In genomic region chr9:123851062-123851712, GRCm38 (mm10) we compare ENCODE assay signal across 8 mouse cellular contexts. TPM values are rescaled to one million over a fixed set of nuclear protein-coding genes. Genes with fewer than 3 reads are reported as not detected.
DNase-seq lines count a peak whose midpoint lies in the region; ATAC-seq and TF ChIP-seq lines count a peak whose summit lies in the region.

No protein-coding gene starts in this region.

- peak overlapping the region; percentile 82 for H3K4me2 ChIP-seq in forebrain, postnatal 0 days (ENCODE audit: low read depth)
- peak overlapping the region; percentile 93 for H3K4me2 ChIP-seq in hindbrain, embryonic 16.5 days (ENCODE audit: low read length)
- peak overlapping the region; percentile 65 for H3K4me2 ChIP-seq in limb, embryonic 11.5 days (ENCODE audit: low read depth, severe bottlenecking)
- peak overlapping the region; percentile 86 for H3K4me2 ChIP-seq in midbrain, embryonic 11.5 days
- peak overlapping the region; percentile 74 for H3K4me2 ChIP-seq in stomach, embryonic 14.5 days (replicated peaks; ENCODE audit: low read depth, low read length)

- peak overlapping the region; percentile 66 for H3K9ac ChIP-seq in forebrain, postnatal 0 days
- H3K9ac ChIP-seq in hindbrain, embryonic 16.5 days (ENCODE audit: low read depth, low read length) = peak overlapping the region; percentile 78
- peak overlapping the region; percentile 72 for H3K9ac ChIP-seq in limb, embryonic 11.5 days (ENCODE audit: low read length)
- H3K9ac ChIP-seq in midbrain, embryonic 11.5 days (ENCODE audit: low read length) = peak overlapping the region; percentile 79
- peak overlapping the region; percentile 58 for H3K9ac ChIP-seq in stomach, embryonic 14.5 days (replicated peaks; ENCODE audit: low read depth, low read length)

- peaks cover 5% of the 10 kb centered on the region for H3K4me1 ChIP-seq in forebrain, postnatal 0 days (ENCODE audit: insufficient read depth)
- H3K4me1 ChIP-seq in hindbrain, embryonic 16.5 days (ENCODE audit: control insufficient read depth, insufficient read depth, low read depth, low read length) = peaks cover 12% of the 10 kb centered on the region
- H3K4me1 ChIP-seq in limb, embryonic 11.5 days (ENCODE audit: control insufficient read depth, insufficient read depth, low read length) = 0 out of 2 replicates have a peak, but pooled peaks cover 5% of the 10 kb centered on the region
- peaks cover 12% of the 10 kb centered on the region for H3K4me1 ChIP-seq in midbrain, embryonic 11.5 days (ENCODE audit: control insufficient read depth, insufficient read depth, low read length)
- H3K4me1 ChIP-seq in stomach, embryonic 14.5 days (ENCODE audit: control insufficient read depth, insufficient read depth, low read length) = peaks cover 8% of the 10 kb centered on the region; the same call in 1 of the 2 replicates

- peak overlapping the region; percentile 75 for H3K4me3 ChIP-seq in forebrain, postnatal 0 days (ENCODE audit: low read depth, low read length)
- peak overlapping the region; percentile 85 for H3K4me3 ChIP-seq in hindbrain, embryonic 16.5 days (ENCODE audit: low read length)
- peak overlapping the region; percentile 69 for H3K4me3 ChIP-seq in limb, embryonic 11.5 days (ENCODE audit: low read depth, low read length)
- H3K4me3 ChIP-seq in midbrain, embryonic 11.5 days (ENCODE audit: low read depth, low read length) = peak overlapping the region; percentile 72
- peak overlapping the region; percentile 76 for H3K4me3 ChIP-seq in stomach, embryonic 14.5 days (ENCODE audit: low read depth, low read length)

- H3K27ac ChIP-seq in forebrain, postnatal 0 days (ENCODE audit: low read depth, low read length) = peak overlapping the region; percentile 84
- peak overlapping the region; percentile 90 for H3K27ac ChIP-seq in hindbrain, embryonic 16.5 days (ENCODE audit: low read depth, low read length)
- H3K27ac ChIP-seq in limb, embryonic 11.5 days (replicated peaks; ENCODE audit: low read depth, low read length) = peak overlapping the region; percentile 59; the same call in 1 of the 2 replicates
- peak overlapping the region; percentile 67; the same call in 1 of the 2 replicates for H3K27ac ChIP-seq in midbrain, embryonic 11.5 days (ENCODE audit: low read depth, low read length)
- peak overlapping the region; percentile 92 for H3K27ac ChIP-seq in stomach, embryonic 14.5 days (ENCODE audit: low read length)

- WGBS in forebrain, postnatal 0 days = 3% methylated on average over 27 of the region's 27 CpGs
- under 1% methylated on average over 27 of the region's 27 CpGs for WGBS in hindbrain, embryonic 16.5 days
- WGBS in limb, embryonic 11.5 days = under 1% methylated on average over 27 of the region's 27 CpGs
- under 1% methylated on average over 27 of the region's 27 CpGs for WGBS in midbrain, embryonic 11.5 days
- WGBS in stomach, embryonic 14.5 days = under 1% methylated on average over 27 of the region's 27 CpGs

- TF ChIP-seq CTCF in forebrain, postnatal 0 days (IDR thresholded peaks at IDR 0.05; ENCODE audit: low read depth) = no peak

- no peaks in the 10 kb centered on the region for H3K27me3 ChIP-seq in forebrain, postnatal 0 days (ENCODE audit: insufficient read depth, low read length)
- H3K27me3 ChIP-seq in hindbrain, embryonic 16.5 days (replicated peaks; ENCODE audit: control insufficient read depth, insufficient read depth, low read length) = no peaks in the 10 kb centered on the region
- H3K27me3 ChIP-seq in limb, embryonic 11.5 days (ENCODE audit: control insufficient read depth, insufficient read depth, low read length) = no peaks in the 10 kb centered on the region
- no peaks in the 10 kb centered on the region for H3K27me3 ChIP-seq in midbrain, embryonic 11.5 days (ENCODE audit: control insufficient read depth, insufficient read depth, low read length)
- H3K27me3 ChIP-seq in stomach, embryonic 14.5 days (ENCODE audit: control insufficient read depth, insufficient read depth, low read length) = no peaks in the 10 kb centered on the region

- no peaks in the 10 kb centered on the region for H3K36me3 ChIP-seq in forebrain, postnatal 0 days (ENCODE audit: insufficient read depth)
- no peaks in the 10 kb centered on the region for H3K36me3 ChIP-seq in hindbrain, embryonic 16.5 days (ENCODE audit: control insufficient read depth, insufficient read depth, low read length)
- no peaks in the 10 kb centered on the region for H3K36me3 ChIP-seq in limb, embryonic 11.5 days (ENCODE audit: control insufficient read depth, insufficient read depth, low read length)
- no peaks in the 10 kb centered on the region for H3K36me3 ChIP-seq in midbrain, embryonic 11.5 days (ENCODE audit: control insufficient read depth, insufficient read depth, low read length)
- H3K36me3 ChIP-seq in stomach, embryonic 14.5 days (ENCODE audit: control insufficient read depth, insufficient read depth, low read length) = no peaks in the 10 kb centered on the region

- H3K9me3 ChIP-seq in forebrain, postnatal 0 days (ENCODE audit: low read length) = no peaks in the 10 kb centered on the region
- no peaks in the 10 kb centered on the region for H3K9me3 ChIP-seq in hindbrain, embryonic 16.5 days (ENCODE audit: control insufficient read depth, low read length)
- H3K9me3 ChIP-seq in limb, embryonic 11.5 days (ENCODE audit: control insufficient read depth, low read length) = no peaks in the 10 kb centered on the region
- H3K9me3 ChIP-seq in midbrain, embryonic 11.5 days (ENCODE audit: control insufficient read depth, low read length) = no peaks in the 10 kb centered on the region
- no peaks in the 10 kb centered on the region for H3K9me3 ChIP-seq in stomach, embryonic 14.5 days (ENCODE audit: control insufficient read depth, low read depth, low read length)

- intact Hi-C loops in left cerebral cortex, postnatal 25 days (cut with DNase I) = no loop called here

- peak; percentile 25 for DNase-seq in left cerebral cortex, adult 11 months (ENCODE audit: low spot score)
- no peak for DNase-seq in left cerebral cortex, postnatal 25 days (ENCODE audit: low spot score in 2 of 2)
- DNase-seq in c-Kit-positive CD71-negative TER-119-negative erythroid progenitor cells, embryonic 14.5 days (ENCODE audit: low read depth) = peak; percentile 56
- DNase-seq in forebrain, postnatal 0 days = no peak
- no peak for DNase-seq in limb, embryonic 11.5 days (ENCODE audit: low spot score)
- DNase-seq in midbrain, embryonic 11.5 days (ENCODE audit: low spot score, missing footprints) = peak; percentile 89

- peak; percentile 66 for ATAC-seq in forebrain, postnatal 0 days
- peak; percentile 83 for ATAC-seq in hindbrain, embryonic 16.5 days
- ATAC-seq in limb, embryonic 11.5 days (ENCODE audit: insufficient number of reproducible peaks, low FRiP score, low TSS enrichment, low read depth) = peak; percentile 87
- peak; percentile 85 for ATAC-seq in midbrain, embryonic 11.5 days (ENCODE audit: low FRiP score)
- peak; percentile 81 for ATAC-seq in stomach, embryonic 14.5 days (ENCODE audit: insufficient number of reproducible peaks, insufficient read depth, low FRiP score, low read depth)

RNA-seq across cellular contexts. Expression of gene Fyco1, which starts 0.5 kb away (rescaled TPM):
- 10 to 100 TPM; 22.0 to 26.8 TPM for total RNA-seq in left cerebral cortex, postnatal 25 days (2021)
- 11.1 and 17.8 TPM in 2 replicates for total RNA-seq in forebrain, postnatal 0 days (2014; rRNA removed)
- polyA plus RNA-seq in forebrain, postnatal 0 days (2015; fragmentation: Nextera tagmentation; extraction: Ambion mirVana) = 2.7 and 7.6 TPM in 2 replicates
- 14.7 and 17.0 TPM in 2 replicates for polyA plus RNA-seq in hindbrain, embryonic 16.5 days (2015; fragmentation: Nextera tagmentation; extraction: Ambion mirVana)
- polyA plus RNA-seq in limb, embryonic 11.5 days (2014; fragmentation: Nextera tagmentation; extraction: Ambion mirVana) = 7.3 and 12.1 TPM in 2 replicates
- polyA plus RNA-seq in midbrain, embryonic 11.5 days (2014; fragmentation: Nextera tagmentation; extraction: Ambion mirVana) = 6.7 and 7.8 TPM in 2 replicates
- polyA plus RNA-seq in stomach, embryonic 14.5 days (2014; fragmentation: Nextera tagmentation; extraction: Ambion mirVana) = 15.1 and 19.7 TPM in 2 replicates

RNA-seq across cellular contexts. Expression of gene Xcr1, which starts 10.6 kb away (rescaled TPM):
- not detected for total RNA-seq in left cerebral cortex, postnatal 25 days (2021)
- total RNA-seq in forebrain, postnatal 0 days (2014; rRNA removed) = not detected in 2 replicates
- polyA plus RNA-seq in forebrain, postnatal 0 days (2015; fragmentation: Nextera tagmentation; extraction: Ambion mirVana) = 0.06 and 0.14 TPM in 2 replicates
- polyA plus RNA-seq in hindbrain, embryonic 16.5 days (2015; fragmentation: Nextera tagmentation; extraction: Ambion mirVana) = 0.04 and 0.07 TPM in 2 replicates
- 0.04 TPM in 1 of 2 replicates, not detected in the other for polyA plus RNA-seq in limb, embryonic 11.5 days (2014; fragmentation: Nextera tagmentation; extraction: Ambion mirVana)
- not detected in 2 replicates for polyA plus RNA-seq in midbrain, embryonic 11.5 days (2014; fragmentation: Nextera tagmentation; extraction: Ambion mirVana)
- 0.06 and 0.07 TPM in 2 replicates for polyA plus RNA-seq in stomach, embryonic 14.5 days (2014; fragmentation: Nextera tagmentation; extraction: Ambion mirVana)

RNA-seq across cellular contexts. Expression of gene Cxcr6, which starts 44.9 kb away (rescaled TPM):
- not detected for total RNA-seq in left cerebral cortex, postnatal 25 days (2021)
- not detected in 2 replicates for total RNA-seq in forebrain, postnatal 0 days (2014; rRNA removed)
- polyA plus RNA-seq in forebrain, postnatal 0 days (2015; fragmentation: Nextera tagmentation; extraction: Ambion mirVana) = not detected in 2 replicates
- 0.07 and 0.18 TPM in 2 replicates for polyA plus RNA-seq in hindbrain, embryonic 16.5 days (2015; fragmentation: Nextera tagmentation; extraction: Ambion mirVana)
- polyA plus RNA-seq in limb, embryonic 11.5 days (2014; fragmentation: Nextera tagmentation; extraction: Ambion mirVana) = 0.23 and 0.33 TPM in 2 replicates
- polyA plus RNA-seq in midbrain, embryonic 11.5 days (2014; fragmentation: Nextera tagmentation; extraction: Ambion mirVana) = 0.16 and 0.19 TPM in 2 replicates
- 0.97 and 1.4 TPM in 2 replicates for polyA plus RNA-seq in stomach, embryonic 14.5 days (2014; fragmentation: Nextera tagmentation; extraction: Ambion mirVana)

Comparison
In these comparisons a context has a peak if more than half of its experiments do, and no peak if none do; other contexts are left out.
1. DNase-seq: peak in left cerebral cortex, adult 11 months (single experiment), c-Kit-positive CD71-negative TER-119-negative erythroid progenitor cells, embryonic 14.5 days (single experiment) and midbrain, embryonic 11.5 days (single experiment); none in left cerebral cortex, postnatal 25 days (0 of 2), forebrain, postnatal 0 days (single experiment) and limb, embryonic 11.5 days (single experiment).
2. Peak in every context shown above with its lines, with median percentiles within 50 percentile points of each other: ATAC-seq, H3K27ac ChIP-seq, H3K4me2 ChIP-seq, H3K4me3 ChIP-seq and H3K9ac ChIP-seq.